Mouse (Mus musculus) liver, adult (tissue): ENCODE measurements around the gene Prkcz.

Experiments used
- GATA4 ChIP-seq: IDR thresholded peaks from 2 replicates; pipeline ENCODE4 v1.6.1; 2014; ENCODE audit warnings: mild to moderate bottlenecking, low read length; ENCODE audit not compliant: insufficient replicate concordance

Prkcz gene

DNA sequence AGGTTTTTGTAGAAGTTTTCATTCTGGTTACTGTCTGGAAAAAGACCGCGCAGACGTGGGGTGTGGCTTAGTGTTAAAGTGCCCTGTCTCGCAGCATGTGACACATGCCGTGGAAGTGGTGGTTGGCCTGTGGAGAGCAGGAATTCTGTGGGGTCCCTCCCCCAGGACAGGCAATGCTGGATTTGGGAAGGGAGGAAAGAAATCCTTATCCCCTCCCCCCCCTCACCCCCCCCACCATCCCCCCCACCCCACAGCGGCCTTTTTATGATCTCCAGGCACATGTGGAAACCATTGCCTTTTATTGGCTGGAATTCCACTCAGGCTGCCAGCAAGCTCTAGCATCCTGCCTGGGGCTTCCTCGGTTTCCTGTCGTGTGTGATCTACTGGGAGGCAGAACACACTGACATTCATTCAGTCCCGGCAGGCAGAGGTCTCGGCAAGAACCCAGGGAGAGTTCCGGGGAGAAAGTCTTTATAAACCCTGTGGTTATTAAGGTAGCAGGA, 78.1 kb downstream of the Prkcz start:
- no peak for TF ChIP-seq GATA4

DNA sequence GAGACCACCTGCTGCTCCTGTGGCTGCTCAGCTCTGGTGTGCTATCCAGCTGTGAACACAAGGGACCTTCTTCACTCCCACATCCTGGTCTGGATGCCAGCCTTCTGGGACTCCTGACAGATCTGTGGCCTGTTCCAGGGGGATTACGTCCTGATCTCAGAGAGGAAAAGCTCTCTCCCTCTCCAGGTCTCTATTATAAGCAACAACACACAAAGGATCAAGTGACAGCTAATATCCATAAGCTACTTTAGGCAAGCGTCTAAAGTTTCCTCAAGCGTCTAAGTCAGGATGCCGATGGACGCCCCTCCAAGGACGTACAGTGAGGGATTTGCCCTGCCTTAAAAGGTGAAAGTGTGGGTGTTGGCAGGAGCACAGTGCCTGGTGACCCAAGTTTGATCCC, 78.9 kb downstream of the Prkcz start:
- no peak for TF ChIP-seq GATA4

DNA sequence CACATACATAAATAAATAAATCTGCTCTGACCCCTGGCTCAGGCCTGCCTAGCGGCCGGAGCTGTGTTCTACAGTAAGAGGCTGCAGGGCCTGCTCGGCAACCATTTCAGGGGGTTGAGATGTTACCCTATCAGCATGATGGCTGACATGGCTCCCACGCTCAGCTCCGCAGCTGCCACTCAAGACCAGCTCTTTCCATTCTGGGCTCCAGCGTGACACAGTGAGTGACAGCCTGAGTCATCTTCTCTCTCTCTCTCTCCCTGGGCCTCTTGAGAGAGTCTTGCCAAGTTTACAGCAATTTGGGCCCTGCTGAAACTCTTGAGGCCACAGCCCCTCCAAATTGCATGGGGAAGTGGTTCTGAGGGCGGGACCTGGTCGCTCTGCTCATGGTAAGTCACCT, 79.5 kb downstream of the Prkcz start:
- no peak for TF ChIP-seq GATA4

DNA sequence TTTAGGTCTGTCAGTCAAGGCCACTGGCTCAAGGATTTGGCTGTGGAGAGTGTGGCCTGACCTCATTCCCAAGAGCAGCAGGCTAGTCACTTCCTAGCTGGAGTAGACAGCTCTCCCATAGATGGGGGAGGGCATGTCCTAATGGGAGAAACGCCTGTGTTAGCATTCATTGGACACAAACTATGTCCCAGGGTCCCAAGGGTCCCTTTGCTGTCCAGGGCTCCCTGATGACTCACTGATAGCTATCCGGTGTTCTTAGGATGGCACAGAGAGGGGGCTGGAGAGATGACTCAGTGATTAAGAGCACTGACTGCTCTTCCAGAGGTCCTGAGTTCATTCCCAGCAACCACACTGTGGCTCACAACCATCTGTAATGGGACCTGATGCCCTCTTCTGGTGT, 79.9 kb downstream of the Prkcz start:
- TF ChIP-seq GATA4: no peak

DNA sequence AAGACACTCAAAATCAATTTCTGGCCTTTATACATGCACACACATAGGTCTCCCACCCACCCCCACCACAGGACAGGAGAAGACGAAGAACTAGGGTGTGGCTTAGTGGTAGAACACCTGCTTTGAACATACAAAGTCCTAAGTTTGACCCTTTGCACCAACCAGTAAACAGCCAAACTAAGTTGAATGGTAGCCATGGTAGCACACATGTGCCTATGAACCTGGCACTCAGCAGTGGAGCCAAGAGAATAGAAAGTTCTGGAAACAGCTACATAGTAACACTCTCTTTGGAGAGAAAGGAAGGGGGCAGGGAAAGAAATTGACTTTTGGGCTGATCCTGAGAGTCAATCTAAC, 80.4 kb downstream of the Prkcz start:
- no peak for TF ChIP-seq GATA4

DNA sequence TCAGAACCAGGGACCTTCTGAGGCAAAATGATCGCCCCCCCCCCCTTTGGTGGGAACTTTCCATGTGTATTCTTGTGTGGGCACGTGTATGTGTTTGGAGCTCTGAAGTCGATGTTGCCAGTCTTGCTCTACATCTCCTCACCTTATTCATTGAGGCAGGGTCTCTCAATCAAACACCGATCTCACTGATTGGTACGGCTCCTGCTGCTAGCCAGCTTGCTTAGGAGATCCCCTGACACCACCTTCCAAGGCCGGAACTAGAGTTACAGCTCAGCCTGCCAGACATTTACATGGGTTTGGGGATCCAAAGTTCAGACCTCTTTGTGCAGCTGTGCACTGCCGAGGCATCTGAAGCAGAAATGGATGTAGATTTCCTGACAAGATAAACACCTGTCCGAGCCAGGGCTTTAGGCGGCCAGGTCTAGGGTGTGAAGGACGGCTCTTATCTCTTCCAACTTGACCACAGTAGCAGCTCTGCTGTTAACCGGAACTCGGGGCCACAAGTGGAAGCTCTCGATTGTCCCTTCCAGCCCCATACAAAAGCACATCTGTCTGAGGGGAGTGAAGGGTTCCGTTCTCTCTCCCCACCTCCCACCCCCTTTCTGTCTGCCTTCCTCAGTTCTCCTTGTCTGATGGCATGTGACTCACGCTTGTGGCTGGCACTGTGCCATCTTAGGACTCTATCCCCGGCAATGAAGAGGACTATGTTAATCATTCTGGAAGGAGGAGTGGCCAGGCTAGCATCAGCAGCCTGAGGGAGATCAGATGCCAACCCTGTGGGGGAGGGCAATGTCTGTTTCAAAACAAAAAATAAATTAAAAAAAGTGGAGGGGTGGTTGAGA, 81.0 kb downstream of the Prkcz start:
- no peak for TF ChIP-seq GATA4

DNA sequence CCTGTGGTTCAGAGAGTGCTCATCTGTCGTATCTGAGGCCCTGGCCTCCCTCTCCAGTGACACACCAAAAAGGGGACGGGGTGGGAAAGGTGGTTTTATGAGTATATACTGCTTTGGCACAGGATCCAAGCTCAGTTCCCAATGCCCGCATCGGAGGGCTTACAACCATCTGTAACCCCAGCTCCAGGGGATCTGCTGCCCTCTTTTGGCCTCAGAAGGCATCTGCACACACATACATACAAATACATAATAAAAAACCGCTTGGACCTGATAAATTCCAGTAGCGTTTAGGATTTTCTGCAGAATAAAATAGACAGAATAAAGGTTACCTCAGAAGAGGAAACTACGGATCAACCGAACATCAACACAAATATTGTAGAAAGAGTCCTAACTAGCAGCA, 82.1 kb downstream of the Prkcz start:
- no peak for TF ChIP-seq GATA4

DNA sequence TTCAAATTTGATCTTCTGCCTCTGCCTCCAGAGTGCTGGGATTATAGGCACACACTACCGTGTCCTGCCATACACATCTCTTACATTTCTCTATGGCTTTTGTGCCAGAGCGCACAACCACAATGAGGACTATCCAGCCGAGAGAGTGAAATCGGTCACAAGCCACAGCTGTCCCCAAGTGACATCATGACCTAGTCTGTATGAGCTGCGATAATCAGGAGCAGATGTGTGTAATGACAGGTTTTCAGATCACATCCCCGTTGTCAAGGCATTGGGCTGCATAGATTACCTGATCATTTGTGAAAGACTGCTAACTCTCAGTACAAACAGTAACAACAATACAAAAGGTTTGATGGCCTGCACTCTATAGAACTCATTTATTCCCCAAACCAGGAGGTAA, 83.2 kb downstream of the Prkcz start:
- TF ChIP-seq GATA4: no peak

DNA sequence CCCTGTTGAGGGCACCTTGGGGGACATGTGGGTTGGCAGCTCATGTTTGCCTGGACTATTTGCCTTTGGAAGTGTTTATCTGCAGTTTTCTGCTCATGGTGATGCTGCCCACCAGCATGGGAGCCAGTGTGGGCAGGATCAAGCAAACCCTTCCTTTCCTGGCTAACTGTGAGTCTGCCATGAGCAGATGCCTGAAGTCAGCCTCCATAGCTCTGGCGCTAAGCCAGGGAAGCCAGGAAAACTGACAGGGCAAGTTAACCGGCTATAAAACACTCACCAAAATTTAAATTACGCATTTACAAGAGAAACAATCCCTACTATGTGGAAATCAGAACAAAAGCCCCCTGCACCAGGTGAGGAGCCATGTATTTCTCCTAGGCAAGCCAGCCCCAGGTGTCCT, 86.3 kb downstream of the Prkcz start:
- no peak for TF ChIP-seq GATA4

DNA sequence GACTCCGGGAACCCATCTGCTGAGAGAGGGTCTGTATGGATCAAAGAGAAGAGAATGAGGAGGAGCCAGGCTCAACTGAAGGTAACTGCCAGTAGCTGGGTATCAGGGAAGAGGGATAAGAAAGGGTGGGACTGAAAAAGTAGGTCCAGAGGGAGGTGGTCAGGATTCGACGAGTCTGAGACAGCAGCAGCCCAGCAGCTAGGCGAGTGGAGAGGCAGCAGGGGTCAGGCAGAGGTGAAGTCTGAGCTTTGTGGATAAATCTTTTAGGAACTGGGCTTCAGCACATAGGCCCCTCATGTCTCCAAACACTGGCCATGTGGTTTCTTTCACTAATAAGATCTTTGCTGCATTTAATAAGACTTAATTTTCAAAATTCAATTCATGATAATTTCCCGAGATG, 86.7 kb downstream of the Prkcz start:
- no peak for TF ChIP-seq GATA4

DNA sequence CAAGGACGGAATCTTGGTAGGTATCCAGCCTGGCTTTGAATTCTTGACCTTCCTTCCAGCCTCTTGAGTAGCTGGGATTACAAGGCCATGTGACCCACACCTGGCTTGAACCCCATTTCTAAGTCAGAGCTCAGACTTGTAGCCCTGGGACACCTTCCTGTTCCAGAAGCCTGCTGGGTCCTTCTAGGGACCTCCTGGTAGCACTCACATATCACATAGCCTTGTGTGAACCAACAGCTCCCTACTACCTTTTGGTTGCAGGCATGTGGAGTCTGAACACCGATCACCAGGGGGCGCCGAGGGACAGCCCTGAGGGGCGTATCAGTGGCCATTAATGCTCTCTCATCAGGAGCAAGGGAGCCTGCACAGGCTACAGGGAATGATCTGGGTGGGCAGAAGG, 92.8 kb downstream of the Prkcz start:
- no peak for TF ChIP-seq GATA4

DNA sequence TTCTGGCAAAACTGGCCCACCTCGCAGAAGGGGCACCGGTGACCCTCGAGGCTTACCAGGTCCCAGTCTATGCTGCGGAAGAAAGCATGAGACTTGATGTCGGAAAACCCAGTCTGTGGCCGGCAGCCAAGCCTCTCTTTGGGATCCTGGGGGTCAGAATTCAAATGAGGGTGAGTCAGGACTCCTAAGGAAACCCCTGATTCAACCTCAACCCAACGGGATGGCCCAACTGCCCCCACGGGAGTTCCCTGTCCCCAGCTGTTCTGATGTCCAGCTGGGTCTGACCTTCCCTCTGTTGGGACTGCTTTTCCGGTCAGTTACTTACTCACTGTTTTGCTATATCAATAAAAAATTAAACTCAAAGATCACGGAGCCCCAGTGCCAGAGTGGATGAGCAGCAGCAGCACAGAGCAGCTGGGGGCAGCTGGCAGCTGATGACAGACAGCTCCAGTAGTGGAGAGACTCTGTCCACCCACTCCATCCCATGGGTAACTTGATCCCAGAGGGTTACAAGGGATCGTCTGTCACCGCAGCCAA, 93.5 kb downstream of the Prkcz start:
- TF ChIP-seq GATA4: no peak

DNA sequence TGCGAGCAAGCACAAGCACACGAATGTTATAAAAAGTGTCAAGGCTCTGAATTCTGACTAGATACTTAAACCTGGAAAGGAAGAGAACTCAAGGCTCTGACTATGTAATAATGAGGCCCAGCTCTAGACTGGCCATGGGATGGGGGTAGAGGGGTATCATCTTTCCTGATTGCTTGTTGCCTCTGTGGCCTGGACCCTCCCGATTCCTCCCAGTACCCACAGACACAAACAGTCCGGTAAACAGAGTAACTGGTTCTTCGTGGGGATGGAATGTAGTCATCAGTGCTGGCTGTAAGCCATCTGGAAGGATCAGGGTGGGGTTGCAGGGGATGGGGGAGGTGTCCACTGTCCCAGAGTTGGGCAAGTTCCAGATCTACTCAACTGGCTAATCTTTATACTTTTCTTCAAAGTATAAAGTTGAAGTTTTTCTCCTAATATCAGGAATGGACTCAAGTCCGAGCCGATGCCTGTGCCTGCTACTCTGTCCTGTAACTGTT, 94.1 kb downstream of the Prkcz start:
- no peak for TF ChIP-seq GATA4

DNA sequence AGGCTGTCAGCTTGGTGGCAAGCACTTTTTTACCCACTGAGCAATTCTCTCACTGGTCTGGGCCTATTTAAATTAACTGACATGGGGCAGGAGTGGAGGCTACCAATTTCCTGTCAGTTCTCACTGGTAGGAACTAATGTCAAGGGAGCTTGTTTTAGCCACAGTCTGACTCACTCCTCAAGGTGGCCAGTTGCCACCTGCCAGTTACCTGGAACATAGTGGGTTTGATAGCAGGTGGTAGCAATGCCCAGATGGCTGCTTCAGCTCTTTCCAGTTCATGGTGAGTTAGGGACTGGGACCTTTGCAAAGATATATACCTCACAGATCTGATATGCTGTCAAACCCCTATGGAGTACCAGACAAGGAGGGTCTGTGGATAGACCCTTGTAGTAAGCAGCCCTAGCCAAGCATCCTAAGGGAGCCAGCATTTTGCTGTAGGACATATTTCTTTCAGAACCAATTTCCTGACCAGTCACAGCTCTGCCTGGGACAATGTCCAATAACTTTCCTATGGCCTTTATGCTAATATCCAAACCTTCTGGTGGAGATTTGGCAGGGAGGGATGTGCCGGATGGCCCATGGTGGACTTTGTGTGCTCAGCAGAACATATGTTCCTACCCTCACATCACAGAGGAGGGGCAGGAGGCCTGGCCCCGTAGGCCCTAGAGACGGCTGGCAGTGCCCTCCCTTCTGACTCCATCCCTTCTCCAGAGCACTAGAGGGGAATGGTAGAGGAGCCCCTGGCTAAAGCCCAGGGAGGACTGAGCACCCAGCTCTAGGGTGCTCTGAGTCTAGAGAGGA, 96.4 kb downstream of the Prkcz start:
- no peak for TF ChIP-seq GATA4

DNA sequence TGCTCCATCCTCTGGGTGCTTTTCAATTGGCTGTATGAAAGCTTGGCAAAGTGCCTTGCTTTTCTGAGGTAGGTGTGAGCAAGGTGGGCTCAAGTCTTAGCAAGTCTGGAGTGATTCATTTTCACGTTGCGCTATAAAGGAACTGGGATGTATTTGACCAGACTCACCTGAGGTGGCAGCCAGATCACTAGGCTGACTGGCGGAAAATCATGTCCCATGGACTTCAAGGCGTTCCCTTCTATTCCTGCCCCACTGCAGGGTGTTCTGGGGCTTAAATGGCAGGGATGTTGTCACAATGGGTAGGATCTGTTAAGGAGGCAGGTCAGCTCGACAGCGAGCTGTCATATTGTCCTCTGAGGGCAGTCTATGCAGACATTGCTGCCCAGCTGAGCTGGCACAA, 108.9 kb downstream of the Prkcz start:
- no peak for TF ChIP-seq GATA4

DNA sequence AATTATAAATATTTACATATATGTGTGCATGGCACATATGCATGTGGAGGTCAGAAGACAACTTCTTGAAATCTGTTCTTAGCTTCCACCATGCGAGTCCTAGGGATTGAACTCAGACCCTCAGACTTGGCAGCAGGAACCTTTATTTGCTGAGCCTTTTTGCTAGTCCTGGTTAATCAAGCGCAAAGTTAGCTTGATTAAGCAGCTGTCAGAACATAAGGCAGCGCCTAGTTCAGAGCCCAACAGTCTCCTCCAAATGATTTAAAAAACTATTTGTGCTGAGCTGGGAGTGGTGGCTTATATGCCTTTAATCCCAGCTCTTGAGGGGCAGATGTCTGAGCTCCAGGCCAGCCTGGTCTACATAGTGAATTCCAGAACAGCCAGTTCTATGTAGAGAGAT, 110.0 kb downstream of the Prkcz start:
- no peak for TF ChIP-seq GATA4
